Mouse (Mus musculus): Measurements from ENCODE around the gene Fam241b.
A peak's percentile ranks its signal among the peaks of the same experiment; 100 is the strongest.

Fam241b gene

GRCm38 (mm10) chr10:62070636-62071035 lies 73.1 kb downstream of the Fam241b start:
- no peak for DNase-seq (ENCODE audit: low read depth, low spot score)

DNA sequence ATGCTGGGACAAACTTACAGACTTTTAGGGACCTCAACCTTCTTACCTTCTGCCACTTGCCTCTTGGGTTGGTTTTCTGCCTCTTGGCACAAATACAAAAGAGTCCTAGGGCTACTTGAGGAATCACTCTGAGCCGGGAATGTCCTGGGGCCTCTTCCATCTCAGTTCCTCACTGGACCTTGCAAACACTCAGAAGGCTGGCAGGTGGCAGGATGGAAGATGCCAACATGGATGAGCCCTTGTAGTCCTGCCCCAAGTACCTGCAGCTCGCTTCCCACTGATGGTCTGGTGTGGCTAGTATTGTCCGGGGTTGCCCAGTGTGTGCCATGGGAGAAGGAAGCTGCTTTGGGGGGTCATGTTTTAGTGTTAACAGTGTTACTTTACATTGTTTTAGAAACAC lies 73.8 kb downstream of the Fam241b start:
- peak; percentile 44 for DNase-seq (ENCODE audit: low read depth, low spot score)

- no peak for DNase-seq (ENCODE audit: low read depth, low spot score)
These were observed 74.3 kb downstream of the Fam241b start for GRCm38 (mm10) chr10:62069398-62069797.

- peak; percentile 95 for DNase-seq (ENCODE audit: low read depth, low spot score)
These were observed 75.2 kb downstream of the Fam241b start for GRCm38 (mm10) chr10:62068532-62068931.

- no peak for DNase-seq (ENCODE audit: low read depth, low spot score)
These were observed 77.5 kb downstream of the Fam241b start for GRCm38 (mm10) chr10:62066213-62066612.

DNA sequence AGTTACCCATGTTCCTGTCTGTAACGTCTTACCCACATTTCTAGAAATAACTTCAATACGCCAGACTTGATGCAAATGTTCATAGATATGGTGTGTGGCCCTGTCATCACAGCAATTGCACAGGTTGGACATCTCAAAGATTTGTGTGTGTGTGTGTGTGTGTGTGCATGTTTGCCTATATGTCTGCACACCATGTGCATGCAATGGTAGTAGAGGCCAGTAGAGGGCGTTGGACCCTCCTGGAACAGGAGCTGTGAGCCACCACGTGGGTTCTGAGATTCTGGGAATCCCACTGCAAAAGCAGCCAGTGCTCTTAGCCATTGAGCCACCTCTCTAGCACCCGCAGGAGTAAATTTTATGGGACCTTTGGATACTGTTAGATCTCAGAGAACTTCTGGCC lies 80.9 kb downstream of the Fam241b start:
- DNase-seq (ENCODE audit: low read depth, low spot score), result no peak

- DNase-seq (ENCODE audit: low read depth, low spot score), result no peak
These were observed 82.6 kb downstream of the Fam241b start for GRCm38 (mm10) chr10:62060969-62061678.

- no peak for DNase-seq (ENCODE audit: low read depth, low spot score)
These were observed 83.4 kb downstream of the Fam241b start for GRCm38 (mm10) chr10:62060224-62060913.

DNA sequence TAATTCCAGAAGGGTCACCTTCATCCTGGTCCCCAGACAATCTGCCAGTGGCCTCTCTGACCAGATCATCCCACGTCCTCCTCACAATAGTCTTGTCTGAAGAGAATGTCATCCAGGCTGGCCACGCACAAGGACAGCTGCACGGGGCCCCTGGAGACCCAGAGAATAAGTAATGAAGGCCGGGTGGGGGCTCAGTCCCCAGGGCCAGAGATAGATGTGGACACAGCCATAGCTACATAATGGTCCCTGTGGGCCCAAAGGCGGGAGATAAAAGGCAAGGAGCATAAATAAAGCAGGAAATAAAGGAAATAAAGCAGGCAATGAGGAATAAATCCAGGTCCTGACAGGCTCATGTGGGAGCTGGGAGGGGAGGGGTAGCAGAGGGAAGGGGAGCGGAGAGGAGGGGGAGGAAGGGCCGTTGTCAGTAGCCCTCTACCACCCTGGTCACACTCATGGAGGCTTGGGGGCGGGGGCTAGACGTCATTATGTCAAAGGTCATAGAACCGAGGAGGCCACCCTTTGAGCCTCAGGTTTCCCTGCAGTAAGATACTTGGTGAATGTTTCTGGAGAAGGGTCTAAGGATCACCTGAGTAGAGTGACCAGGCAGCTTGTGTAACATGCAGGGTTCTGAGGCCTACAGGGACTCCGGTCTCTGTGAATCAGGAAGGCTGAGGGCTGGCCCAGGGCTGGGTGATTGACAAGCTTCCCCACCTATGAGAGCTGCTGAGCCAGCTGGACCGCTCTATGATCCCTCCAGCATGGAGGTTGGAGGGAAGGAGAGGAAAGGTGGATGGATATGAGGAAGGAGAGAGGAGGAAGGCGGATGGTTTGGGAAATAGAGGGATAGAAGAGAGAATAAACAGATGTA lies 85.0 kb downstream of the Fam241b start:
- DNase-seq (ENCODE audit: low read depth, low spot score), result no peak

Data from brain, adult 2 months (tissue).